Mouse (Mus musculus) lung, embryonic 14.5 days (tissue): ENCODE measurements around the gene Zfy2. TPM values are rescaled to one million over a fixed set of nuclear protein-coding genes. Genes with fewer than 3 reads are reported as not detected.

ENCODE experiments used
- ATAC-seq: fragments of 200-750 bp; cut with Nextera tagmentation; 2 replicates; pipeline ENCODE4 v1.8.0; 2017; ENCODE audit warnings: mild to moderate bottlenecking, moderate TSS enrichment, moderate library complexity; ENCODE audit not compliant: insufficient read depth
- DNase-seq: peaks from one replicate; pipeline ENCODE4 v3.0.0-alpha.2; 2015
- H3K27ac ChIP-seq: fragments of 300-500 bp; sonication (generic); 2 replicates; pipeline ENCODE4 v1.5.1; 2014; ENCODE audit warnings: low read depth, mild to moderate bottlenecking, moderate library complexity
- H3K27me3 ChIP-seq: fragments of 300-500 bp; sonication (generic); 2 replicates; pipeline ENCODE4 v1.6.1; 2014; ENCODE audit warnings: low read length, control low read depth; ENCODE audit not compliant: insufficient read depth
- H3K36me3 ChIP-seq: fragments of 300-500 bp; sonication (generic); 2 replicates; pipeline ENCODE4 v1.6.1; 2014; ENCODE audit warnings: control low read depth; ENCODE audit not compliant: insufficient read depth
- H3K4me1 ChIP-seq: fragments of 300-500 bp; sonication (generic); 2 replicates; pipeline ENCODE4 v1.6.1; 2014; ENCODE audit warnings: antibody characterized with exemption, control low read depth; ENCODE audit not compliant: insufficient read depth
- H3K4me2 ChIP-seq: fragments of 300-500 bp; sonication (generic); 2 replicates; pipeline ENCODE4 v1.6.1; 2014; ENCODE audit warnings: mild to moderate bottlenecking
- H3K4me3 ChIP-seq: fragments of 300-500 bp; sonication (generic); 2 replicates; pipeline ENCODE4 v1.5.1; 2014; ENCODE audit warnings: low read depth, low read length
- H3K9ac ChIP-seq: fragments of 300-500 bp; sonication (generic); 2 replicates; pipeline ENCODE4 v1.6.1; 2014
- H3K9me3 ChIP-seq: fragments of 300-500 bp; sonication (generic); 2 replicates; pipeline ENCODE4 v1.6.1; 2016; ENCODE audit warnings: low read depth, low read length, control low read depth
- CTCF ChIP-seq: IDR thresholded peaks from 2 replicates; pipeline ENCODE4 v1.5.1; 2016; ENCODE audit warnings: antibody characterized with exemption, low read depth
- WGBS: fragments of 180-500 bp; shearing (Covaris S2); extraction: QIAGEN DNeasy Blood & Tissue Kit; methylation state at CpG from one replicate; pipeline ENCODE4 v1.1.7; 2014; 5-methylcytosine and 5-hydroxymethylcytosine counted together
- polyA plus RNA-seq: library from polyadenylated mRNA; unstranded; fragments of >200 nt; fragmentation: Nextera tagmentation; extraction: Ambion mirVana; gene quantifications from 2 replicates; pipeline ENCODE4 v1.2.1, GENCODE M21; 2014

The Zfy2 gene
- not detected in 2 replicates for polyA plus RNA-seq

DNA sequence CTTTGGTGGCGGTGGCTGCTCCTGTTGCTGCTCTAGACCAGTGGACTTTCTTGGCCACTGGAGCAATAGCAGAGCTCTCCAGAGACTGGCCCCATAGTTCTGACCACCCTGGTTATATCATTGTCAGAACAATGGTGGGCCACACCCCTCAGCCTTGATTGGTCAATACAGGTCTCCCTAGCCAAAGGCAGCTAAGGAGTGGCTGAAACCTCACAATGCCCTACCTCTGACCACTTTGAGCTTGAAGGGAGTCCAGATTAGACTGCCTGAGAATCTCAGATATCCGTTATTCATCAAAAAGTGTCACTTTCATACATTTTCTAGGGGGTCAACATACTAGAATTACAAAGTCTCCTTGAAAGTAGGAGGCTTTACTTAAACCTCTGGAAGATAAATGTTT is at the start of gene Zfy2:
TSS of gene Zfy2 (minus strand) at position 101 of the 400 bp plus-strand sequence.
- DNase-seq (no peak), ATAC-seq (no peak)
- Histone ChIP-seq H3K4me3 (no peak within 1 kb of the TSS), H3K9me3 (no peaks in the 10 kb centered on the region), H3K9ac (no peak within 1 kb of the TSS), H3K27me3 (no peaks in the 10 kb centered on the region), H3K4me2 (no peak within 1 kb of the TSS), H3K27ac (no peak within 1 kb of the TSS), H3K36me3 (no peaks in the 10 kb centered on the region), H3K4me1 (no peaks in the 10 kb centered on the region)
- TF ChIP-seq CTCF = no peak
- WGBS = 60% methylated on average over 2 of the region's 2 CpGs
